Mouse (Mus musculus): ENCODE measurements around the gene Gm45808.
"Not testable (repeated sequence)": the region's sequence is repeated elsewhere in the genome, so short reads cannot be mapped to it uniquely, and the experiment has no call there.

Gene Gm45808

GRCm38 (mm10) chr7:45509912-45510787 is 23.5 kb upstream of the Gm45808 start, which contains the start of gene Nucb1:
Nucb1 (minus strand) TSS chr7:45510406.
- peak; percentile 94 to 99 for DNase-seq (ENCODE audit: inconsistent age in 2 of 2, low spot score in 1 of 2)

DNA sequence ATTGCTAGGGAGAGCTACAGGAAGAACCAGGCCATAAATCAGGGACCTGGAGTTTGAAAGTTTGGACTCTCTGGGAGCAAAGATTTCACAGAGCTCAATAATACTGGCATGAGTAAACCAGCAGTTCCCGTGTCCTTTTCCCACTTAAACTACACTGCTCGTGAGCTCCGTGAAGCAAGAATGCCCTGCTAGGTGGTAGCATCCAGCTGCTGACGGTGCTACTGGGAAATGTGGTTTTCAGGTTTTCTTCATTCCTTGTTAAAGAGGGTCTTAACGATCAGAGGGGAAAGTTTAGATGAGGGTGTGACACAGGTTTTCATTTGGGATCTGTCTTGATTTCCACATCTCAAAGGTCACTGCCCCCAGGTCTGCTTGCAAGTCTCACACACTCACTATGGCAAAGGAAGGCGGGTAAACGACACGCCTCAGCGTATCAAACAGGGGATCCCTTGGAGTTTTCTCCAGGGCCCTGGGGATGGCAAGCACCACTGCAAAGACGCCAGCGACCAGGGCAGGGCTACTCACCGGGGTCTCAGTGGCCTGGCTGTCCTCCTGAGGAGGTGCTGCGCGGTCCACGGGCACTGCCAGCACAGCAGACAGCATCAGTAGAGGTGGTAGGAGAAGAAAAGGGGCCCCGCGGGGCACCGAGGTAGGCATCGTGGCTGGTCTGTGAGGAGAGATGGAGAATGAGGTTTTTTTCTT is 22.7 kb upstream of the Gm45808 start:
- DNase-seq (ENCODE audit: inconsistent age in 2 of 2, low spot score in 1 of 2), result no peak

- peak in 1 of 2 experiments; percentile 26 for DNase-seq (ENCODE audit: inconsistent age in 2 of 2, low spot score in 1 of 2)
These were observed 21.9 kb upstream of the Gm45808 start for GRCm38 (mm10) chr7:45508561-45508960.

DNA sequence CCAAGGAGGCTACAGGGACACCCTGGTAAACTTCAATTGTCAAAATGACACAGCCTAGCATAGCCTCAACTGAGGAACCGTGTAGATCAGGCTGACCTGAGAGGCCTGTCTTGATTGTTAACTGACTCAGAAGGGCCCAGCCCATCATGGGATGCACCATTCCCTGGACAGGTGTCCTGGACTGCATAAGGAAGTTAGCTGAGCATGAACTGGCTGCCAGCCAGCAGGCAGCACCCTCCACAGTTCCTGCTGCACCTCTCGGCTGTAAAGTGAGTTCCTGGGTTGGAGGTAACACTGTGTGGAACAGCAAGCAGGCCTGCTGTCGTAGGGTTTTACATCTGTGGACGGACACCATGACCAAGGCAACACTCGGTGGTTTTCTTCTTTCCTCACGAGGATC is 21.0 kb upstream of the Gm45808 start:
- no peak for DNase-seq (ENCODE audit: inconsistent age in 2 of 2, low spot score in 1 of 2)

DNA sequence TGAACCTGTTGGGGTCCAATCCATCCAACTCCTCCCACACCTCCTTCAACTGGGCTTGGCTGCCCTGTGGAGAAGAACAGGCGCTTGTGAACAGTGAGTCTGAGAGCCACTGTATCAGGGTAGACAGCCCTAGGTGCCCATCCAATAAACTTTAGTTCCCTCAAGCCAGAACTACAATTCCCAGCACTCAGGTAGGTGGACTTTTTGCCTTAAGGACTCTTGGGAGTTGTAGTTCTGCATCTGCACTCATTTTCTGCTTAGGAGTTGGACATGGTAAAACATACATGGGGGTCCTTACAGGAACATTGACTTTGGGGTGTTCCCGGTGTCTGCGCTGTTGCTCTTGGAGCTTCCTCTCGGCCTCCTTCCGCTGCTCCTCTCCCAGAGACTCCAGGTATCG is 11.8 kb upstream of the Gm45808 start:
- no peak for DNase-seq (ENCODE audit: inconsistent age in 2 of 2, low spot score in 1 of 2)

- no peak for DNase-seq (ENCODE audit: inconsistent age in 2 of 2, low spot score in 1 of 2)
These were observed 7.9 kb upstream of the Gm45808 start for GRCm38 (mm10) chr7:45494548-45494947.

DNA sequence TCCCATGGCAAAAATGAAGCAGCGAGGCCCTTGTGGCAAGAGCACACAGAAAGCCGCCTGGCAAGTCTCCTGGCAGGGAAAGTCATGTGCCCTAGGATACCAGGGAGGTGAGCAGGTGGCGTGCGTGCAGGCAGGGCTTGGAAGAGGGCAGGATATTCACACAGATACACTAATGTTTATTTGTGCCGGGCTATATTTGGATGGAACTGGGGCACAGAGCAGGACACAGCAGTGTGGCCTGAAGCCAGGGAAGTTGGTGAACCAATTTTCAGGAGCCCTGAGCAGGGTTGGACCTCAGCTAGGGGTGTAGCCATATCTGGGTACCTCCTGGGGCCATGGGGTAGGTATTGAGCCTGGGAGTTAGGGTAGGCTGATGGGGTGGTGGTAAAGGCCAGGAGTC is 6.3 kb upstream of the Gm45808 start:
- DNase-seq (ENCODE audit: inconsistent age in 2 of 2, low spot score in 1 of 2), result no peak

- no peak for DNase-seq (ENCODE audit: inconsistent age in 2 of 2, low spot score in 1 of 2)
These were observed 5.7 kb upstream of the Gm45808 start for GRCm38 (mm10) chr7:45492225-45492844.

DNA sequence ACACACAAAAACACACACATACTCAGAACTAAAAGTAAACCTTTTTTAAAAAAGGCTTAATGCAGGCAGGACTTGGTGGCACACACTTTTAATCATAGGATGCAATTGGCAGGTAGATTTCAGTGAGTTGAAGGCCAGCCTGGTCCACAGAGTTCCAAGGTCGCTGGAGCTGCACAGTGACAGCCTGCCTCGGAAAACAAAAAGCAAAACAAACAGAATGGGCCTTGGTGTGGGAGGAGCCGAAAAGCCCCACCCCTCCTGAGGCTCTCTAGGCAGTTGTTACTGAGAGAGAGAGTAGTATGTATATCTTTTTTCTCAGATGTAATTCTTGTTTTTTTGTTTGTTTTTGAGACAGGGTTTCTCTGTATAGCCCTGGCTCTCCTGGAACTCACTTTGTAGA is 4.7 kb upstream of the Gm45808 start:
- DNase-seq (ENCODE audit: inconsistent age in 2 of 2, low spot score in 1 of 2), result peak; percentile 65 to 83

- DNase-seq (ENCODE audit: inconsistent age in 2 of 2, low spot score in 1 of 2), result peak; percentile 47 to 67
These were observed 4.2 kb upstream of the Gm45808 start for GRCm38 (mm10) chr7:45490822-45491221.

GRCm38 (mm10) chr7:45489578-45489977 is 3.0 kb upstream of the Gm45808 start:
- no peak for DNase-seq (ENCODE audit: inconsistent age in 2 of 2, low spot score in 1 of 2)

GRCm38 (mm10) chr7:45488293-45489204 is 1.9 kb upstream of the Gm45808 start, which contains the start of gene Dhdh:
Dhdh (minus strand) TSS chr7:45488805.
- DNase-seq (ENCODE audit: inconsistent age in 2 of 2, low spot score in 1 of 2), result peak; percentile 87 to 93

GRCm38 (mm10) chr7:45487861-45488292 is 1.3 kb upstream of the Gm45808 start:
- peak; percentile 47 to 74 for DNase-seq (ENCODE audit: inconsistent age in 2 of 2, low spot score in 1 of 2)

DNA sequence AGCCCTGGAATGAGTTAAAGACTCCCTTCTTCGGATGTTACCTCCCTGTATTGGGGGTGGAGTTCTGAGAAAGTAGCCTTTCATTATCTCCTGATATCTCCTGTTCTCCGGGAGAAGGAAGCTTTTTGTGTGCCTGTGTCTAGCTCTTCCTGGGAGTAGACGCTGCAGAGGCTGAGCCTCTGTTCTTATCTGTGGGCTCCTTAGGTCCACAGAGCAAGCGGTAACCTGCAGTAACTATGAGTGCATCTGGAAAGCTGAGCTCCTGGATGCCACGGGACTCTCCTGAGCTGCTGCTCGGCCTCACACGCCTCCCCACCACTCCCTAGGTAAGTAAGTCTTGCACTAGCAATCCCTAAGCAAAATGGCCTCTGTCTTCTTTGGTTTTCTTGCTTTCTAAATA is 453 bp downstream of the Gm45808 start:
- no peak for DNase-seq (ENCODE audit: inconsistent age in 2 of 2, low spot score in 1 of 2)

- DNase-seq (ENCODE audit: inconsistent age in 2 of 2, low spot score in 1 of 2), result peak in 1 of 2 experiments; percentile 78
These were observed 1.6 kb downstream of the Gm45808 start for GRCm38 (mm10) chr7:45484985-45485384.

GRCm38 (mm10) chr7:45482166-45482565 is 4.4 kb downstream of the Gm45808 start:
- no peak for DNase-seq (ENCODE audit: inconsistent age in 2 of 2, low spot score in 1 of 2)

GRCm38 (mm10) chr7:45481374-45481927 is 5.2 kb downstream of the Gm45808 start, which contains the start of gene Tulp2:
Tulp2 (plus strand) TSS chr7:45481877.
- DNase-seq (ENCODE audit: inconsistent age in 2 of 2, low spot score in 1 of 2), result peak; percentile 60 to 82

GRCm38 (mm10) chr7:45480310-45480709 is 6.3 kb downstream of the Gm45808 start:
- DNase-seq (ENCODE audit: inconsistent age in 2 of 2, low spot score in 1 of 2), result not testable (repeated sequence)

GRCm38 (mm10) chr7:45478774-45479173 is 7.8 kb downstream of the Gm45808 start:
- no peak for DNase-seq (ENCODE audit: inconsistent age in 2 of 2, low spot score in 1 of 2)

DNA sequence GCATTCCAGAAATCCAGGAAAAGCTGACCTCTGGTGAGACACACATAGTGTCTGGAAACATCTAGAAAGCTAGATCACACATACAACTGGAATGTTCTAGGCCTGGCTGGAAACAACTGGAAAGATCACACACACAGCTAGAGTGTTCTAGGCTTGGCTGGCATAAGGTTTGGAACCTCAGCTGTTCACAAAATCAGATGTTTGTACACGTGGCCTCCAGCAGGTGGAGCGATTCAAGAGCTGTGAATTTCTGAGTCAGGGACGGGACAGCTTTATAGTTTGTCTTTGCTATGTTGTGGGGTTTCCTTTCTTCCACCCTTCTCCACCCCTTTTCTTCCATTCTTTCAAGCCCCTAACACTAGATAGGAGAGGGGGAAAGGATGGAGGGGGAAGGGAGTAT is 9.6 kb downstream of the Gm45808 start:
- DNase-seq (ENCODE audit: inconsistent age in 2 of 2, low spot score in 1 of 2), result peak; percentile 66 to 87

All from adrenal gland, adult (tissue).